Mouse (Mus musculus) erythroblast, embryonic 14.5 days (primary cell): ENCODE results near the gene Pelo. TPM values are rescaled to one million over a fixed set of nuclear protein-coding genes. Genes with fewer than 3 reads are reported as not detected.

Experiments
- H3K27me3 ChIP-seq: 2 replicates; pipeline ENCODE4 v1.6.1; 2012; ENCODE audit warnings: inconsistent platforms; ENCODE audit not compliant: control insufficient read depth
- H3K36me3 ChIP-seq: 2 replicates; pipeline ENCODE4 v1.6.1; 2012; ENCODE audit warnings: mild to moderate bottlenecking, inconsistent platforms; ENCODE audit not compliant: control insufficient read depth
- H3K4me1 ChIP-seq: 2 replicates; pipeline ENCODE4 v1.6.1; 2012; ENCODE audit warnings: inconsistent platforms; ENCODE audit not compliant: control insufficient read depth
- H3K4me3 ChIP-seq: replicated peaks from 2 replicates; pipeline ENCODE3; 2012; ENCODE audit warnings: moderate library complexity, mild to moderate bottlenecking, inconsistent platforms
- H3K9me3 ChIP-seq: 2 replicates; pipeline ENCODE4 v1.6.1; 2012; ENCODE audit warnings: low read length, inconsistent platforms, mixed read lengths; ENCODE audit not compliant: control insufficient read depth
- GATA1 ChIP-seq: IDR thresholded peaks from 2 replicates; pipeline ENCODE4 v1.6.1; 2012; ENCODE audit warnings: low read length, inconsistent platforms, mixed read lengths
- TAL1 ChIP-seq: IDR thresholded peaks from 3 replicates; pipeline ENCODE4 v1.6.1; 2012; ENCODE audit warnings: low read length, inconsistent platforms, mixed read lengths
- polyA plus RNA-seq: library from polyadenylated mRNA; stranded (reverse); fragments of >175 nt; gene quantifications from 2 replicates; pipeline ENCODE4 v1.2.3, GENCODE M21; 2012

Gene Pelo
- polyA plus RNA-seq = 6.4 and 7.5 TPM in 2 replicates

GRCm38 (mm10) chr13:115090069-115090976 lies at the start of gene Pelo:
Pelo (minus strand) TSS chr13:115090186.
- Histone ChIP-seq H3K9me3 (no peaks in the 10 kb centered on the region), H3K36me3 (peaks cover 42% of the 10 kb centered on the region), H3K27me3 (no peaks in the 10 kb centered on the region), H3K4me1 (peaks cover 52% of the 10 kb centered on the region), H3K4me3 (peak within 1 kb of the TSS; percentile 65)
- TF ChIP-seq GATA1 (peak; percentile 61), TAL1 (peak; percentile 53; the same call in 2 of the 3 replicates)

GRCm38 (mm10) chr13:115138513-115138912 lies 48.5 kb upstream of the Pelo start:
- H3K27me3 ChIP-seq = no peaks in the 10 kb centered on the region
- H3K9me3 ChIP-seq = no peaks in the 10 kb centered on the region
- no peak overlapping the region for H3K4me3 ChIP-seq
- H3K36me3 ChIP-seq = no peaks in the 10 kb centered on the region
- H3K4me1 ChIP-seq = no peaks in the 10 kb centered on the region
- TF ChIP-seq GATA1 = no peak
- no peak for TF ChIP-seq TAL1

- H3K4me1 ChIP-seq = no peaks in the 10 kb centered on the region
- H3K9me3 ChIP-seq = no peaks in the 10 kb centered on the region
- H3K27me3 ChIP-seq = no peaks in the 10 kb centered on the region
- TF ChIP-seq TAL1 (no peak), GATA1 (no peak)
- H3K4me3 ChIP-seq = no peak overlapping the region
- H3K36me3 ChIP-seq = no peaks in the 10 kb centered on the region
Measured at GRCm38 (mm10) chr13:115136761-115137160, 46.8 kb upstream of the Pelo start.

GRCm38 (mm10) chr13:115132435-115132834 lies 42.4 kb upstream of the Pelo start:
- TF ChIP-seq TAL1 = no peak
- no peak for TF ChIP-seq GATA1
- H3K27me3 ChIP-seq = no peaks in the 10 kb centered on the region
- no peaks in the 10 kb centered on the region for H3K4me1 ChIP-seq
- no peak overlapping the region for H3K4me3 ChIP-seq
- H3K9me3 ChIP-seq = no peaks in the 10 kb centered on the region
- H3K36me3 ChIP-seq = no peaks in the 10 kb centered on the region

GRCm38 (mm10) chr13:115131381-115131780 lies 41.4 kb upstream of the Pelo start:
- no peaks in the 10 kb centered on the region for H3K4me1 ChIP-seq
- H3K4me3 ChIP-seq = no peak overlapping the region
- no peak for TF ChIP-seq GATA1
- TF ChIP-seq TAL1 = no peak
- no peaks in the 10 kb centered on the region for H3K9me3 ChIP-seq
- no peaks in the 10 kb centered on the region for H3K36me3 ChIP-seq
- no peaks in the 10 kb centered on the region for H3K27me3 ChIP-seq

- H3K4me3 ChIP-seq = no peak overlapping the region
Measured at GRCm38 (mm10) chr13:115130035-115130434, 40.0 kb upstream of the Pelo start.

GRCm38 (mm10) chr13:115127826-115128225 lies 37.8 kb upstream of the Pelo start:
- no peaks in the 10 kb centered on the region for H3K36me3 ChIP-seq
- no peaks in the 10 kb centered on the region for H3K9me3 ChIP-seq
- TF ChIP-seq TAL1 = no peak
- TF ChIP-seq GATA1 = no peak
- no peak overlapping the region for H3K4me3 ChIP-seq
- H3K4me1 ChIP-seq = no peaks in the 10 kb centered on the region
- H3K27me3 ChIP-seq = no peaks in the 10 kb centered on the region

More at GRCm38 (mm10) chr13:115130035-115130434, 40.0 kb upstream of the Pelo start:
- H3K27me3 ChIP-seq = no peaks in the 10 kb centered on the region
- no peak for TF ChIP-seq TAL1
- TF ChIP-seq GATA1 = no peak
- H3K4me1 ChIP-seq = no peaks in the 10 kb centered on the region
- no peaks in the 10 kb centered on the region for H3K9me3 ChIP-seq
- no peaks in the 10 kb centered on the region for H3K36me3 ChIP-seq

GRCm38 (mm10) chr13:115126534-115126933 lies 36.5 kb upstream of the Pelo start:
- Histone ChIP-seq H3K4me3 (no peak overlapping the region), H3K36me3 (no peaks in the 10 kb centered on the region), H3K4me1 (no peaks in the 10 kb centered on the region), H3K27me3 (no peaks in the 10 kb centered on the region), H3K9me3 (no peaks in the 10 kb centered on the region)
- TF ChIP-seq TAL1 (no peak), GATA1 (no peak)

- no peaks in the 10 kb centered on the region for H3K36me3 ChIP-seq
- TF ChIP-seq GATA1 (no peak), TAL1 (no peak)
- no peaks in the 10 kb centered on the region for H3K9me3 ChIP-seq
- H3K27me3 ChIP-seq = no peaks in the 10 kb centered on the region
- no peak overlapping the region for H3K4me3 ChIP-seq
- no peaks in the 10 kb centered on the region for H3K4me1 ChIP-seq
Measured at GRCm38 (mm10) chr13:115125130-115125529, 35.1 kb upstream of the Pelo start.
